Mouse (Mus musculus) limb, embryonic 14.5 days (tissue): ENCODE data around the gene Ddx5. TPM values are rescaled to one million over a fixed set of nuclear protein-coding genes. Genes with fewer than 3 reads are reported as not detected.

Source experiments
- ATAC-seq: fragments of 200-750 bp; cut with Nextera tagmentation; 2 replicates; pipeline ENCODE4 v1.8.0; 2017; ENCODE audit warnings: low read depth, moderate number of reproducible peaks, moderate TSS enrichment; ENCODE audit not compliant: low FRiP score
- DNase-seq: peaks from one replicate; pipeline ENCODE4 v3.0.0-alpha.2; 2015; ENCODE audit warnings: low spot score
- H3K27ac ChIP-seq: fragments of 300-500 bp; sonication (generic); replicated peaks from 2 replicates; pipeline ENCODE4 v1.5.1; 2014; ENCODE audit warnings: low read depth, mild to moderate bottlenecking, low read length, moderate library complexity, mixed read lengths
- H3K27me3 ChIP-seq: fragments of 300-500 bp; sonication (generic); 2 replicates; pipeline ENCODE4 v1.6.1; 2014; ENCODE audit warnings: low read length, mixed read lengths; ENCODE audit not compliant: control insufficient read depth, insufficient read depth
- H3K36me3 ChIP-seq: fragments of 300-500 bp; sonication (generic); 2 replicates; pipeline ENCODE4 v1.6.1; 2014; ENCODE audit warnings: mild to moderate bottlenecking, low read length, moderate library complexity, mixed read lengths; ENCODE audit not compliant: control insufficient read depth, insufficient read depth
- H3K4me1 ChIP-seq: fragments of 300-500 bp; sonication (generic); 2 replicates; pipeline ENCODE4 v1.6.1; 2014; ENCODE audit warnings: antibody characterized with exemption, low read length, mixed read lengths; ENCODE audit not compliant: control insufficient read depth, insufficient read depth
- H3K4me2 ChIP-seq: fragments of 300-500 bp; sonication (generic); replicated peaks from 2 replicates; pipeline ENCODE4 v1.6.1; 2014; ENCODE audit warnings: low read depth, mild to moderate bottlenecking, low read length, moderate library complexity; ENCODE audit not compliant: severe bottlenecking
- H3K4me3 ChIP-seq: fragments of 300-500 bp; sonication (generic); replicated peaks from 2 replicates; pipeline ENCODE4 v1.5.1; 2014; ENCODE audit warnings: low read length
- H3K9ac ChIP-seq: fragments of 300-500 bp; sonication (generic); 2 replicates; pipeline ENCODE4 v1.6.1; 2014; ENCODE audit warnings: mild to moderate bottlenecking, low read depth, low read length, moderate library complexity; ENCODE audit not compliant: severe bottlenecking
- H3K9me3 ChIP-seq: fragments of 300-500 bp; sonication (generic); 2 replicates; pipeline ENCODE4 v1.6.1; 2016; ENCODE audit warnings: low read length; ENCODE audit not compliant: control insufficient read depth
- POLR2A ChIP-seq: fragments of 200-500 bp; IDR thresholded peaks from 2 replicates; pipeline ENCODE4 v1.8.0; 2012; ENCODE audit warnings: inconsistent platforms, mild to moderate bottlenecking, moderate library complexity, borderline replicate concordance; ENCODE audit not compliant: insufficient read depth, insufficient read length; ENCODE audit errors: extremely low read depth
- WGBS: fragments of 180-500 bp; shearing (Covaris S2); extraction: QIAGEN DNeasy Blood & Tissue Kit; methylation state at CpG from one replicate; pipeline ENCODE4 v1.1.7; 2014; 5-methylcytosine and 5-hydroxymethylcytosine counted together
- polyA plus RNA-seq, 2 experiments: library from polyadenylated mRNA; depleted of rRNA in 1 of 2; stranded (reverse) in 1 of 2; unstranded in 1 of 2; fragments of >200 nt; fragmentation: Nextera tagmentation in 1 of 2; extraction: Ambion mirVana in 1 of 2; gene quantifications; 2 replicates each; pipeline versions ENCODE4 v1.2.1 to v1.2.3; 2012 to 2014

Ddx5 gene
- polyA plus RNA-seq, 2 experiments = 351 to 503 TPM

DNA sequence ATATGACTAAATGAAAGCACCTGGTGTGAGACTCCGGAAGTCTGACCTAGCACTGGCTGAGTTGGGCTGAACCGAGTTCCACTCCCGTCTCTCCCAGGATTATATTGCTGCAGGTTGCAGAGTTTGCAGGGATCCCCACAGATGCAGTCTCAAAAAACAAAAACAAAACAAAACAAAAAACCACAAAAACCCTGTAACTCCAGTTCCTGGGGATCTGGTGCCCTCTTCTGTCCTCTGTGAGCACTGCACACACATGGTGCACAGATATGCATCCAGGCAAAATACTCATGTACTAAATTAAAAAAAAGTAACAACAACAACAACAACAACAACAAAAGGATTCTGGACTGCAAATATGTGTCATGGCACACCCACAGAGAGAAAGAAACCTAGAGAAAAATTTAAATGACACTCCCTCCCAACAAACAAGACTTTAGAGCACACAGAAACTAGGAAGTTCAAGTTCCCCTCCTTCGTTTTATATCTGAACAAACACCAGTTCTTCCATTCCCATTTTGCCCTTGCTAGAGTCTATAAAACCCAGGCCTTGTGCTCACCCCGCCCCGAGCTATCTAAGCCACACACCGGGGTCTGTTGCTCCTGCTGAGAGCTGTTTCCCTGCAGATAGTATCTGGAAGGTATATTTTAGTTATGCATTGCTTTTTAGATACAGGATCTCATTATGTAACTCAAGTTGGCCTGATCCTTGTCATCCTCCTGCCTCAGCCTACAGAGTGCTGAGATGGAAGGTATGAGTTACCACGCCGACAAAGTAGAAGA is 18.6 kb downstream of the Ddx5 start:
- ATAC-seq = no peak
- WGBS = 95% methylated on average over 9 of the region's 9 CpGs
- Histone ChIP-seq H3K9me3 (peaks cover 9% of the 10 kb centered on the region; the same call in 1 of the 2 replicates), H3K9ac (no peak overlapping the region), H3K4me3 (no peak overlapping the region), H3K4me1 (no peaks in the 10 kb centered on the region), H3K4me2 (no peak overlapping the region), H3K27me3 (no peaks in the 10 kb centered on the region), H3K36me3 (peaks cover 87% of the 10 kb centered on the region), H3K27ac (no peak overlapping the region)
- TF ChIP-seq POLR2A = no peak
- no peak for DNase-seq

DNA sequence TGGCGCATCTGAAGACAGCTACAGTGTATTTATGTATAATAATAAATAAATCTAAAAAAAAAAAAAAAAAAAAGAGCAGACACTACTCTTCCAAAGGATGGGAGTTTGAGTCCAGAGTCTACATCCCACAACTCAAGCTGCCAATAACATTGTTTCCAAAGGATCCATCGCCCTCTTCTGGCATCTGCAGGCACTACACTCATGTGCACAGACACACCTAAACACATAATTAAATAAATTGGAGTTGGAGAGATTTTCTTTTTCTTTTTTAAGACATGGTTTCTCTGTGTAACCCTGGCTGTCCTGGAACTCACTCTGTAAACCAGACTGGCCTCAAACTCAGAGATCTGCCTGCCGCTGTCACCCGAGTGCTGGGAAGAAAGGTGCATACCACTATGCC is 21.5 kb downstream of the Ddx5 start:
- no peaks in the 10 kb centered on the region for H3K27me3 ChIP-seq
- peaks cover 4% of the 10 kb centered on the region; the same call in 1 of the 2 replicates for H3K4me1 ChIP-seq
- H3K9ac ChIP-seq = no peak overlapping the region
- 96% methylated on average over 4 of the region's 4 CpGs for WGBS
- no peak overlapping the region for H3K27ac ChIP-seq
- no peak for TF ChIP-seq POLR2A
- H3K9me3 ChIP-seq = peaks cover 9% of the 10 kb centered on the region; the same call in 1 of the 2 replicates
- ATAC-seq (no peak), DNase-seq (no peak)
- H3K36me3 ChIP-seq = peaks cover 65% of the 10 kb centered on the region
- H3K4me2 ChIP-seq = no peak overlapping the region
- no peak overlapping the region for H3K4me3 ChIP-seq

DNA sequence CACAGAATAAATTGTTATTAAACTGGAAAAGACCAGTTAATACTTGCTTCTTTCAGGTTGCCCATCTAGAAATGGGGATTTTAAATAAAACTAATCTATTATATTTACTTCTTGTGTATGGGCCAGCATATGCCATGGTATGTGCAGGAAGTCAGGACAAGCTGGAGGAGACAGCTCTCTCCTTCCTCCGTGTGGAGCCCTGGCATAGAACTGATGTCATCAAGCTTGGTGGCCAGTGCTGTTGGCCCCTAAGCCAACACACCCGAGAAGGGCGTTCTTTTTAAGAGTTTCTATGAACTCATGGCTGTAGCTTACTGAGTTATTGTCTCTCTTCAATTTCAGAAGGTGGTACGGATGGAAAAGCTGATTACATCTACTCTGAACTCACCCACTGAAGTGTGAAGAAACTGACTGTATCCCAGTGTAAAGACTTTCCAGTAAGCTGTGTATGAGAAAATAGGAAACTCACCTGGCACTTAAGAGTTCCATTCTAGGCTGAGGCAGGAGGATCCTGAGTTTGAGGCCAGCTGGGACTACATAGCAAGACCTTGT is 22.3 kb downstream of the Ddx5 start:
- peaks cover 61% of the 10 kb centered on the region for H3K36me3 ChIP-seq
- no peak overlapping the region for H3K27ac ChIP-seq
- no peak overlapping the region for H3K4me3 ChIP-seq
- H3K9me3 ChIP-seq = peaks cover 9% of the 10 kb centered on the region; the same call in 1 of the 2 replicates
- no peak for TF ChIP-seq POLR2A
- no peak overlapping the region for H3K4me2 ChIP-seq
- WGBS = 95% methylated on average over 4 of the region's 4 CpGs
- DNase-seq = no peak
- no peaks in the 10 kb centered on the region for H3K27me3 ChIP-seq
- peaks cover 4% of the 10 kb centered on the region; the same call in 1 of the 2 replicates for H3K4me1 ChIP-seq
- no peak for ATAC-seq
- H3K9ac ChIP-seq = no peak overlapping the region

DNA sequence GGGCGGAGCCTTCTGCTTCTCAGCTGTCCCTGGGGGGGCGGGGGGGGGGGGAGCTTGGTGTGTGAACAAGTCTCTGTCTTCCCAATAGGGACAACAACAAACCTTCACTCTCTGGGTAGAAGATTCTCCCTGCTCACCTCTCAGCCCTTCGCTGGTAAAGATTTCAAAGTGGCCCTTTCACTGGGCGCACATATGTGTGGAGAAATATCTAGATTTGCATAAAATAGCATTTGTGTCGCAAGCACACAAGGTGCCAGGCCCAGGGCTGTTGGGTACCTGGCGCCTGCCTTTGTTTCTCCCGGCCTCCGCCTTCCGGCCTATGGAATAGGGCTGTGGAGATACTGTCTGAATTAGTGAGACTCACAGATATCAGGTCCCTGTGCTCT is 26.2 kb downstream of the Ddx5 start:
- Histone ChIP-seq H3K27ac (peak overlapping the region; percentile 38; the same call in 1 of the 2 replicates), H3K27me3 (no peaks in the 10 kb centered on the region), H3K4me3 (no peak overlapping the region), H3K9me3 (peaks cover 3% of the 10 kb centered on the region; the same call in 1 of the 2 replicates), H3K4me2 (no peak overlapping the region), H3K9ac (no peak overlapping the region), H3K36me3 (peaks cover 30% of the 10 kb centered on the region), H3K4me1 (peaks cover 4% of the 10 kb centered on the region; the same call in 1 of the 2 replicates)
- DNase-seq = no peak
- no peak for TF ChIP-seq POLR2A
- WGBS = 74% methylated on average over 9 of the region's 9 CpGs
- ATAC-seq = 0 out of 2 replicates have a peak, but pooled peaks have one; percentile 13

DNA sequence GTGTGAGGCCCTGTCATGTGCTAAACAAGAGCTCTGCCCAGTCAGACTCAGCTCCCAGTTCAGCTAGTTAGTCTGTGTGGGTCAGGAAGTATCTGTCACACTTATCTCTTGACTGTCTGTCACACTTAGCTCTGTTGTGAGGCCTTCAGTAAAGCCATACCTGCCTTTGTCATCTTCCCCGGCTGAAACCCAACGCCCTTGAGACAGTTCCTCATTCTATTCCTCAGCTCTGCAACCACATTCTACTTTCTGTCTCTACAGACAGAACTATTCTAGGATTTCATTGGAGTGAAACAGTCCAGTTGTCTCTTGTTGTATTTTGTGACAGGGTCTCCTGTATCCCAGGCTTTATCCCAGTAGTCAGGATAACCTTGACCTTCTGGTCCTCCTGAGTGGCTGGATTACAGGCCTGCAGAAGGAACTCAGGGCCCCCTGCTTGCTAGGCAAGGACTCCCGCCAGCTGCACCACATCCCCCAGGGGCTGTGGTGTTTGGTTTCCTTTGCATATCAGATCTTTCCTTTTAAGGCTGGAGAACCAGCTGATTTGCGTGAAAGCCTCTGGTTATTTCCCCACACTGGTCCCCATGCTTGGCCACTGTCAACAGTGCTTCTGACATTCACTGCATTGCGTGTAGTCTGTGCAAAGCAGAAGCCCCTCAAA is 26.7 kb downstream of the Ddx5 start:
- Histone ChIP-seq H3K4me1 (peaks cover 4% of the 10 kb centered on the region; the same call in 1 of the 2 replicates), H3K4me3 (no peak overlapping the region), H3K9ac (no peak overlapping the region), H3K27me3 (no peaks in the 10 kb centered on the region), H3K27ac (peak overlapping the region; percentile 38; the same call in 1 of the 2 replicates), H3K4me2 (no peak overlapping the region), H3K36me3 (peaks cover 25% of the 10 kb centered on the region), H3K9me3 (no peaks in the 10 kb centered on the region)
- DNase-seq (peak; percentile 68), ATAC-seq (peak; percentile 84)
- 29% methylated on average over 5 of the region's 5 CpGs for WGBS
- no peak for TF ChIP-seq POLR2A
